Mouse (Mus musculus) lung, postnatal 36 days (tissue): ENCODE data around the gene Ces2f.
"Not testable (repeated sequence)": the region's sequence is repeated elsewhere in the genome, so short reads cannot be mapped to it uniquely, and the experiment has no call there.

Source experiments
- DNase-seq: peaks from one replicate; pipeline ENCODE4 v3.0.0; 2022; ENCODE audit warnings: mixed read lengths

The Ces2f gene

DNA sequence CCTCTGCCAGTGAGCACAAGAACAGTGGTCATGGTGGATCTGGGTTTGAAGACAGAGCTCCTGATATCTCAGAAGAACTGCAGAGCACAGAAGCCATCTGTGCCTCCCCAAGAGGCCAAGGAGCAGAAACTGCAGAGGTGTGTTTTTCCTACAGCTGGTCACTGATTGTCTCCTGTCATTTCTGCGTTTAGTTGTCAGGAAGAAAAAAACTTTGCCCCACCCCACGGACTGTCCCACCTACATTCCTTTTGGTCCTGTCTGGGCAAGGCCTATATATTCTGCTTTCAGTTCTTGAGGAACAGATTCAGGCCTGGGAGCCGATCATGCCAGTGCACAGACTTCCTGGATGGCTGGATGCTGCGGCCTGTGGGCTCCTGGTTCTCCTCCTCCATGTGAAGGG lies at the start of gene Ces2f:
Ces2f (plus strand) TSS at position 301 of the 400 bp plus-strand sequence.
- DNase-seq = no peak

DNA sequence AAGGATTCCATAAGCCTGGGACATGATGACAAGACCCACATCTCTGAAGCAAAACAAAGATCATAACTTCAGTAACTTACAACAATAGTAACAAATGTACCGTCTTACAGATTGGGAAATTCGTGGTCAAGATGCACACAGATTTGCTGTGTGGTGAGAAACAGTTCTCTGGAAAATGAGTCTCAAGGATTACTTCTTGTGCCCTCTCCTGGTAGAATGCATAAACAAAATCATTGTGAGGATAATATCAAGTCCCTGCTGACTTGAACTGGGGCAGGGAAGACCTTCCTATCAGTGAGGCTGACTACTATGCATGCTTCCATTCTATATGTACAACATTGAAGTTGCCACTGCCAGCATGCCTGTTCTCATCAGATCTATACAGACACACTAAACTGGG lies 45.4 kb upstream of the Ces2f start:
- DNase-seq = no peak

DNA sequence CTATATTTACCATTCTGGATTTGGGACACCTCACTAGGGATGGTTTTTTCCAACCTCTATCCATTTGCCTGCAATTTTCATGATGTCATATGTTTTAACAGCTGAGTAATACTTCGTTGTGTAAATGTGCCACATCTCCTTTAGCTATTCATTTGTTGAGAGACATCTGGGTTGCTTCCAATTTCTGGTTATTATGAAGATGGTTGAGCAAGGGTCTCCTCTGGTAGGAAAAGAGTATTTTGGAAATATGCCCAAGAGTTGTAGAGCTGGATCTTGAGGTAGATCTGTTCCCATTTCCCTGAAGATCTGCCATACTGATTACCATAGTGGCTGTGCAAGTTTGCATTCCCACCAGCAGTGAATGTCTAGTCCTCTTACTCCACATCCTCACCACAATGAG lies 40.0 kb upstream of the Ces2f start:
- DNase-seq = no peak

DNA sequence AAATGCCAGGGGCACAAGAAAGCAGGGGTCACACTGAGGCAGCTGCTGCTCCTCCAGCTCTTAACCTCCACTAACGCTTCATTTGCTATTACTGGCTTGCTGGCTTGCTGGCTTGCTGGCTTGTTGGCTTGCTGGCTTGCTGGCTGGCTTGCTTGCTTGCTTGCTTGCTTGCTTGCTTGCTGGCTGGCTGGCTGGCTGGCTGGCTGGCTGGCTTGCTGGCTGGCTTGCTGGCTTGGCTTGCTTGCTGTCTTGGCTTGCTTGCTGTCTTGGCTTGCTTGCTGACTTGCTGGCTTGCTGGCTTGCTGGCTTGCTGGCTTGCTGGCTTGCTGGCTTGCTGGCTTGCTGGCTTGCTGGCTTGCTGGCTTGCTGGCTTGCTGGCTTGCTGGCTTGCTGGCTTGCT lies 38.1 kb upstream of the Ces2f start:
- peak; percentile 50 for DNase-seq

DNA sequence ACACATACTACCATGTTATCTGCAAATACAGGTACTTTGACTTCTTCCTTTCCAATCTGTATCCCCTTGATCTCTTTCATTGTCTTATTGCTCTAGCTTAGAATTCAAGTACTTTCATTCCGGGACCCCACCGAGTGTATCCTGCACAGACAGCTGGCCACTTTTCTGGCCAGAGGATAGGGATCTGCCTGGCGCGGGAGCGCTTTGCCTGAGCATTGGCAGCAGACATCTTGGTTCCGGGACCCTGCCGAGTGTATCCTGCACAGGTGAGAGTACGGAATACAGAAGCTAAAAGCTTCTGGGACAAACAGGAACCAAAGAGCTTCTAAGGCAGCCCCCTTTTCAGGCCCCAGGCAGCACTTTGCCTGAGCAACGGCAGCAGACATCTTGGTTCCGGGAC lies 37.5 kb upstream of the Ces2f start:
- DNase-seq = not testable (repeated sequence)

DNA sequence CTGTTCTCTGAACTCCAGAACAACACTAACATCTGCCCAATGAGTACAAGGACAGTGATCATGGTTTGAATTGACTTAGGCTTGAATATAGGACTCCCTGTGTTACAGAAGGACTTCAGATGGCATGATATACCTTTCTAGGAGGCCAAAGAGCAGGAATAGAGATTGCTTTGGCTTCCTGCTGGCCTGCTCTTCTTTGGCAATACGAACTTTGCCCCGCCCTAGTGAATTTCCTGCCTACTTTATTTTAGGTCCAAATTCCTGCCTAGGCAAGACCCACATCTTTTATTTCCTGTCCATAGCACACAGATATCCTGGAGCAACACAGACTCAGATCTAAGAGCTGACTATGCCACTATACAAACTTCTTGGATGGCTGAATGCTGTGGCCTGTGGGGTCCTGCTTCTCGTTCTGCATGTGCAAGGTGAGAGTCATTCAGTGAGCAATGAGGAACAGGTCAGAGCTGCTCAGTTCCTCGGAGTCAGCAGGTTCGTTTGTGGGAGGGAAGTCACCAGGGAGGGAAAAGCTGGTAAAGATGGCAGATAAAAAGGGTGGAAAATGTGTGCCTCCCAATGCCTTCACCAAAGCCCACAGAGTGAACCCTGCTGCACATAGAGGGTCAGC lies 21.1 kb upstream of the Ces2f start, which contains the start of gene Ces2e:
Ces2e (plus strand) TSS at position 289 of the 625 bp plus-strand sequence.
- DNase-seq = peak; percentile 20

DNA sequence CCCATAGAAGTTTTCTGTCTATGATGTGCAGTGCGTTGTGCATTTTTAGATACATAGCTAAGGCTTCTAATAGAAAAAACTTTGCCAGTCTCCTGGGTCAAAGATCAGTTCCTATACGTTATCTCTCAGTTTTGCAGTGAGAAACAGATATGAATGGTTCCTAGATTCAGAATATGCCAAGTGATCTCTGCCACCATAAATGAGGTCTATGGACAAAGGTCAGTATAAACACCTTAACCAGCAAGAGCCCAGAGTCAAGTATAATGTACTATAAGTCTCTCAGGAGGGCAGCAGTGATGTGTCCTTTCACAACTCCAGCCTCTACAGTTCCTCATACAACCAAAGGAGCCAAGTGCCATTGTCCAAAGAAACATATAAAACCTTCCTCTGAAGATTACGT lies 19.9 kb upstream of the Ces2f start:
- no peak for DNase-seq

DNA sequence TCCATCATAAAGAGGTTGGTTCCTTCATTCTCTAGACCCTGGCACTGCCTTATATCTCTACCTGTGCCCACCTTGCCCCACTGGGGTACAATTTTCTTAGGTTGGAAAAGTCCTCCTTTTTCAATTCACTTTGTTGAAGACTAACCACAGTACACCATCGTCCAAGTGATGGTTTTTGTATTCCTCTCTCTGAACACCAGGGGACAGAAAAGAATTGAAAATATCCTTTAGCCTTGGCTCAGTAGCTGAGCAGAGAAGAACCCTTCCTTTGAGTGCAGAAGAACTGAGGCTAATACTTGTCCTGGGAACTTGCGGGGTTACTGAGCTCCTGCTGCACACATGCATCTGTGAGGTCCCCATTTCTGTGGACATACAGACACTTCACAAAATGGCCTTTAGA lies 2.5 kb upstream of the Ces2f start:
- DNase-seq = no peak

DNA sequence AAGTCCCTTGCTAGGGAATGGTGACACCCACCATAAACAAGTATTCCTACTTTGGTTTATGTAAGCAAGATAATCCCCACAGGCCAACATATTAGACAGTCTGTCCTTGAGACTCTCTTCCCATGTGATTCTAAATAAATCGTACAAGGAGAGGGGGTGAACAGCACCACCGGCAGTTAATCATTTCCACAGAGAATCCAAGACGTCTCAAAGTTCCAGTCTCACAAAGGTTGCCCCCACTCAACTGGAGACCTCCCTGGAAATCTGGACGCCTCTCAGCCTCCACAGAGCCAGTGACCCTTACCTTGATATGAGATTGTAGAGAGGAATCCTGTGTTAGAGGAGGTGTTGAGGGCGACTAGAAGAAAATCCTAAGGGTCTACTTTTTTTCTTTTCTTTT lies 1.9 kb downstream of the Ces2f start:
- DNase-seq = no peak

DNA sequence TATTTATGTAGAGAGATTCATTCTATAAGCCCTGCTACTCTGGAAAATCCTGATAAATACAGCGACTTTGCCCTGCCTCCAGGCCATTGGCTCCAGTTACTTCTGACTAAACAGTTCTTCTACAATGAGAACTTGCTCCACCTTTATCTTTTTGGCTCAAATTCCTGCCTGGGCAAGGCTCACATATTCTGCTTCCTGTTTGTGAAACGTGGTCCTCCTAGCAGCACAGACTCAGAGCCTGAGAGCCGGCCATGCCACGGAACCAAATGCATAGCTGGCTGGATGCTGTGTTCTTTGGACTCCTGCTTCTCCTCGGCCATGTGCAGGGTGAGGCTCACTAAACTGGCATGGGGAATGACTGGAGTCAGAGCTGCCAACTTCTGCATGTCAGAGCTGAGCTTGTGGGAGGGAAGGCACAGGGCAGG lies 14.4 kb downstream of the Ces2f start, which contains the start of gene Ces2g:
Ces2g (plus strand) TSS at position 182 of the 425 bp plus-strand sequence.
- DNase-seq = peak; percentile 73

DNA sequence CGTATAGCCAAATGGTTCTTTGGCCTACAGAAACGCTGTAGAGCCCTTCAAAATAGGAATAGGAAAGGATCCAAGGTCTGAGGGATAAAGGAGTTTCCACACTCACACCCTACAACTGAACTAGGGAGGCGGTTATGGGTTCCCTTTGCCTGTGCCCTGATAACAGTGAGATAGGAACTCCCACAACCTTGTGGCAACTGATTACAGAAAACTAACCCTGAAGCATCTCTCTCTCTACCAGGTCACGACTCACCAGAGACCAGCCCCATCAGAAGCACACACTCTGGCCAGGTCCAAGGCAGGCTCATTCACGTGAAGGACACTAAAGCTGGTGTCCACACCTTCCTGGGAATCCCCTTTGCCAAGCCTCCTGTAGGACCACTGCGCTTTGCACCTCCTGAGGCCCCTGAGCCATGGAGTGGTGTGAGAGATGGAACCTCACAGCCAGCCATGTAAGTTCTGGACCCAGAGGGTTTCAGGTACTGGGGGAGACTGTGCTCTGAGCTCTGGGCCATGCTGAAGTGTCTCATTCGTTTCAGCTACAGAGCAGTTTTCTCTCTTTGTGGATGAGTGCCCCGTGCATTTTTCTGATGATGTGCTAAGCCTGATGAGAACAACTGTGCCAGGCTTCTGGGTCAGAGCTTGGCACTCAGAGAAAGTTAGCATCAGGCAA lies 15.2 kb downstream of the Ces2f start:
- no peak for DNase-seq

DNA sequence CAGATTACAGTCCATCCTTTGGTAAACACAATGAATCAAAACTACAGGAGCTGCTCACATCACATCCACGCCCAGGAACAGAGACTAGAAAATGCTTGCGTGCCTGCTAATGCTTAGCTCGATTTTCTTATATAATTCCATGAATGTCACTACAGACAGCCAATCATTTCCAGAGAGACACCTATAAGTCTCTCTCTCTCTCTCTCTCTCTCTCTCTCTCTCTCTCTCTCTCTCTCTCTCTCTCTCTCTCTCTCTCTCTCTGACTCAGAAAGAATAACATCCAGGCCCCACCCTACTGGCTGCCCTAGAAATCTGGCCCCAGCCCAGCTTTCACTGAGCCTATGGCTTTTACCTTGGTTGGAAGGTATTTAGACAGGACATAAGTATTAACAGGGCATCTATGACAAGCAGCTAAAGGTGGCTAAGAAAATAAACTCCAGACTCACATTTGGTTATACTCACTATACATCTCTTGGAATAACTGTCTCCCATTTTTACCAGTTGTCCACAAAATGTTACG lies 16.3 kb downstream of the Ces2f start:
- no peak for DNase-seq

DNA sequence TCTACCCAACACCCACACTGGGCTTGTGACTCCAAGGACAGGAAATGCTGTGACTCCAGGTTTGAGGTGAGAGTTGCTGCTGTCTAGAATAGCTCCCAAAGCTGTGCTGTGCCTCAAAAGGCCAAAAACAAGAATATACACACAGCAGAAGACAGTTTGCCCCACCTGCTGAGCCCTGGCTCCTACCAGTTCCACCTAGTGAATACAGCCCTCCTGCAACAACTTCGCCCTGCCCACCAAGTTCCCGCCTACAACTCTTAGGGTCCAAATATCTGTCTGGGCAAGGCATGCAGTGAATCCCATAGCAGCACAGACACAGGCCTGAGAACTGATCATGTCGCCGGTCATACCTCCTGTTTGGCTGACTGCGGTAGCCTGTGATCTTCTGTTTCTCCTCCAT lies 37.0 kb downstream of the Ces2f start:
- DNase-seq = no peak

DNA sequence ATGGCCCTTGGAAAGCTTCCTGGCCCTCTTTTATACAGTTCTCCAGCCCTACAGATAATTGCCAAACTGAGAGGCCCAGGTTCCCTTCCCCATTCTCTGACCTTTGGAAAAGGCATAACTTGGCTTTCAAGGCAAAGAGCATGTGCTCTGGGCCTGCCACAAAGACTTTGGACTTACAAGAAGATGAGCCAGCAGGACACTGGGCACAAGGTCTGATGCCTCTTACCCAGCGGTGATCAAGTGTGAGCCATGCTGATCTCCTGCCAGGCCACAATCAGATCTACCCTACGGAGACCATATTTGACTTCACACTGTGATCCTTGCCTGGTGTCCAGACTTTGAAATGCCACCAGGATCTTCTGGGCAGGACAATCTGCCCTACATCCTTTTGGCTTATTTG lies 37.8 kb downstream of the Ces2f start:
- DNase-seq = no peak

DNA sequence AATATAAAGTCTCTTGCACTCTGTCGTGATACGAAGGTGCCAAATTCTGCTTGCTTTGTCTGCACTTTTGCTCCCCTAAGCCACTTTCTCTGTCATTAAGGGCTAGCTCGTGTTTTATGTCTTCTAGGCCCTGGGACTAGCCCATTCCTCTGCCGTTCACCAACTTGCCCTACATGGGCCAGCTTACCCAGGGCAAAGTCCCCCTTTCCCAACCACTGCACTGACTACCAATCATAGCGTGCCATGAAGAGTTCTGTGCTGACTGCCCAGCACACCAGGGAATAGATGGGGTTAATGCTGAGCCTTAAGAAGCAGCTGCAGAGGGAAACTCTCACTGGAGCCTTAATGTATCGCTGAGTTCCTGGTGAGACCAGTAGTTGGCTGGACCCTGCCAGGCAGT lies 51.0 kb downstream of the Ces2f start:
- no peak for DNase-seq

DNA sequence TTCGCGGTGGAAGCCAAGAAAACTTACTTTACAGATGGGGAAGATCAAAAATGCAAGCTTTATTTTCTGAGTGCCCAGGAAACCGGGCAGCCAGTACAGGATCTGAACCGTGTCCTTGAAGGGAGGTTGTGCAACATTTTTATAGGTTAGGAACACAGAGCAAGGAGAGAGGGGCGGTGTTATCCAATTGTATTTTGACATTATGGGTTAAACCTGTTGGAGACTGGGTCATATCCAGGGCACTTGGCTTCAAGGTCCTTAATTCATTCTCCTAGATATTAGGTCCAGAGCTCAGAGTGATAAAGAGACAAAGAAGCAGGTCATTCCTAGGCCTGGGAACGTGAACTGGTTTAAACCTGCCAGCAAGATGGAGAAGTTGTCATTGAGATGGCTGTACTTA lies 52.0 kb downstream of the Ces2f start:
- DNase-seq = no peak

DNA sequence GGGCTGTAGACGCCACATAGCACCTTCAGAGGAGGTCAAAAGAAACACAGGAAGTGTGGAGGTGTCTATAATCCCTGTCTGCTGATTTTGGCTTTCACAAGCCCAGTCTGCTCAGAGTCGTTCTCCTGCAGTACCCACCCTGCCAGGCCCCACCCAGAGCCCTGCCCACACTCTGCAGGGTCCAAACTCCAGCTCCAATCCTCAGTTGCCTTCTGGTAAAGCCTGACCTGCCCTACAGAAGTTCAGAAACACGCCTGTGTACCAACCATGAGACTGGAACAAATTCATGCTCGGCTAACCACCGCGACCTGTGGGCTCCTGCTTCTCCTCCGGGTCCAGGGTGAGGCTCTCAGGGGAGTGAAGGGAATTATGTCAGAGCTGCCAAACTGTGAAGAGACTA lies 53.4 kb downstream of the Ces2f start, which contains the start of gene Ces2h:
Ces2h (plus strand) TSS at position 268 of the 400 bp plus-strand sequence.
- DNase-seq = no peak
